Mouse (Mus musculus) spleen, postnatal 10 days (tissue): Measurements from ENCODE around the gene Ift43.

ENCODE experiments used
- DNase-seq, 2 experiments: peaks; one replicate each; pipeline ENCODE4 v3.0.0; 2021 to 2022; ENCODE audit warnings: low spot score in 2 of 2

Gene Ift43

GRCm38 (mm10) chr12:86173314-86173713 is 91.0 kb downstream of the Ift43 start:
- no peak for DNase-seq

- no peak for DNase-seq
Measured at GRCm38 (mm10) chr12:86174369-86174768, 92.0 kb downstream of the Ift43 start.

GRCm38 (mm10) chr12:86175476-86175942 is 93.2 kb downstream of the Ift43 start:
- DNase-seq, result no peak

GRCm38 (mm10) chr12:86176675-86177339 is 94.5 kb downstream of the Ift43 start:
- DNase-seq, result no peak

GRCm38 (mm10) chr12:86179266-86179665 is 96.9 kb downstream of the Ift43 start:
- no peak for DNase-seq

- DNase-seq, result no peak
Measured at GRCm38 (mm10) chr12:86181320-86181751, 99.0 kb downstream of the Ift43 start.

GRCm38 (mm10) chr12:86181879-86182278 is 99.5 kb downstream of the Ift43 start:
- no peak for DNase-seq

GRCm38 (mm10) chr12:86182414-86182813 is 100.1 kb downstream of the Ift43 start:
- no peak for DNase-seq

- peak in 1 of 2 experiments; percentile 36 for DNase-seq
Measured at GRCm38 (mm10) chr12:86188161-86188560, 105.8 kb downstream of the Ift43 start.

GRCm38 (mm10) chr12:86189601-86190323 is 107.4 kb downstream of the Ift43 start:
- peak in 1 of 2 experiments; percentile 48 for DNase-seq

GRCm38 (mm10) chr12:86192036-86192449 is 109.7 kb downstream of the Ift43 start:
- no peak for DNase-seq

GRCm38 (mm10) chr12:86196944-86197343 is 114.6 kb downstream of the Ift43 start:
- DNase-seq, result no peak

- no peak for DNase-seq
Measured at GRCm38 (mm10) chr12:86203443-86204057, 121.2 kb downstream of the Ift43 start.

GRCm38 (mm10) chr12:86211099-86211520 is 128.8 kb downstream of the Ift43 start:
- no peak for DNase-seq
